Mouse (Mus musculus) adrenal gland, postnatal 4 days (tissue): ENCODE data around the gene Hspb11. TPM values are rescaled to one million over a fixed set of nuclear protein-coding genes. Genes with fewer than 3 reads are reported as not detected.

Source experiments
- DNase-seq, 2 experiments: peaks; one replicate each; pipeline ENCODE4 v3.0.0; 2021 to 2022; ENCODE audit warnings: low spot score in 2 of 2, mixed read lengths in 2 of 2
- total RNA-seq, 2 experiments: library from RNA; stranded (reverse); gene quantifications; 2 replicates each; pipeline ENCODE4 v1.2.3; 2021

Gene Hspb11
- total RNA-seq, 2 experiments from 2014 or later, result 22.9 to 26.3 TPM

DNA sequence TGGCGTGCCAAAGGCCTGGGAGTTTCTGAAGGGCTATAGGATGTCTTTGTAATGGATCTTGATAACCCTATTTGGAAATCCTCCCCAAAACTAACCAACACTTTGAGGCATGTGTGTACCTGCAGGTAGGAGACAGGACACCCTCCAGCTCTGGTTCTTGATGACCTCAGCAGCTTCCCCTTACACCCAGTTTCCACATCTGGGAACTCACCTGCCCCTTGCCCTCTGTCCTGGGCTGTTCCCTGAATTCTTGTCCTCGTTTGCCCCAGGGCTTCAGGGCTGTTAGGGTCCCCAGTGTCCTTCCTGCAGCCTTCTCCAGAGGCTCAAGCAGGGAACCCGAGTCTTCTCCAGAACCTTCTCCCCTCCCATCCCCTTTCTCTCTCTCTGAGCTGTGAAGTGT is 50.1 kb downstream of the Hspb11 start:
- DNase-seq, result no peak

DNA sequence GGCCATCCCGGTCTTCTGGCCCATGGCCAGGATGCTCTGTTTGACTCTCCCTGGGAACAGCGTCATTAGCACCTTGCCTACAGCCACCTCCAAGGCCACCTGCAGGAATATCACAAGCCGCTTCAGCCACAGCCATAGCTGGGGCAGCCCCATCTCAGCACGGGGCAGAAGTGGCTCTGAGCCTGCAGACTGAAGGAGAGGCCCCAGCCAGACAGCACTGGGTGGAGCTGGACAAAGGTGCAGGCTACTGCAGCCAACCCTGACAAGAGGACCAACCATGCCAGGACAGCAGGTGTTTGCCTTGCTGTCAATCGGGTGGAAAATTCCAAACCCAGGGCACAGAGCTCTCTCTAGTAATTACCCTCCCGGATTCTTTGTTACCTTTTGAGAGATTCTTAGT is 53.6 kb downstream of the Hspb11 start, which contains the start of gene Dio1:
Dio1 (minus strand) TSS at position 204 of the 400 bp plus-strand sequence.
- DNase-seq, result no peak

DNA sequence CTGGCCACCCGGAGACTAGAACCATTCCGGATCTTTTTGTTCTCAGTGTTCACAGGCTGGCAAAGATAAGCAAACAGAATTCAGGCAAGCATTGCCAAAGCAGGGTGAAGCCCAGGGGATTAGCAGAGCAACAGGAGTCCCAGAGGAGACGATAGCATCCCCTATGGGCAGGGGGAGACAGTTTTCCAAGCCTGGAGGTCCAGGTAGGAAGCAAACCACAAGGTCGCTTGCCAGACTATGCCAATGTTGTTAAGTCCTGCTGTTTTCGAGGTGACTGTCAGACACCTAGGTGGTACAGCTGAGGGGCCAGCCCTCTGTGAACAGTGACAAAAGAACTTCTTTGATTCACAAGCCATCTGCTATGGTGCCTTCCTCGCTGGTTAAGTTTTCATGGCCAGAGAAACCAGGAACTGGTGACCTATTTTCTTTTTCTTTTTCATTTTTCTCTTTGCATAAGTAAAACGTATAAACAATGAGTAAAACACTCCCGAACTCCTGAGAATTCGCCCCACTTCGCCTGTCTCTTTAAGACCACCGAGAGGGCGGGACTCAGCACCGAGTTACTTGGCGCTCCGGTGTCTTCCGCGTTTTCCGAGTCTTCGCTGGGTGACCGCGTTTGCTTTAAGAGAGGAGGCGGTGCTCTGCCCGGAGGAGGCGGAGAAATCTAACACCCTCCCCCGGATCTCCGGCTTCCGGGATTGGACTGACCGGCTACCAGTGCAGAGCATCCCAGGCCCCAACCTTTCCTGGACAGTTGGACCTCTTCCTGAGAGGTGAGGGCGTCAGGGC is 60.5 kb downstream of the Hspb11 start, which contains the start of gene Yipf1:
Yipf1 (plus strand) TSS at position 674 of the 789 bp plus-strand sequence.
- DNase-seq, result peak; percentile 72 to 85

DNA sequence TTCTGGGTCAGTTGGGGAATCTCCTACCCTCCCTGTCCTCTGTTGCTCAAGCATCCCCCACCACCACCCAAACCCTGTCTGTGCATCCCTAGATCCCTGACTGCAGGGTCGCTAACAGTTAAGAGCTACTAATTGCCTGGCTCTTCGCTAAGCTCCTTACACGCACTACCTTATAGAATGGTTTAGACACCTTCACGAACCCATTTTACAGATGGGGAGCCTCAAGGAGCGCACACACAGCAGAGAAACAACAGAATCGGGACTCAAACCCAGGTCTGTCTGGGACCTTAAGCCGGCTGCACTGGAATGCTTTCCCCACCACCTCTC is 61.0 kb downstream of the Hspb11 start:
- DNase-seq, result no peak

DNA sequence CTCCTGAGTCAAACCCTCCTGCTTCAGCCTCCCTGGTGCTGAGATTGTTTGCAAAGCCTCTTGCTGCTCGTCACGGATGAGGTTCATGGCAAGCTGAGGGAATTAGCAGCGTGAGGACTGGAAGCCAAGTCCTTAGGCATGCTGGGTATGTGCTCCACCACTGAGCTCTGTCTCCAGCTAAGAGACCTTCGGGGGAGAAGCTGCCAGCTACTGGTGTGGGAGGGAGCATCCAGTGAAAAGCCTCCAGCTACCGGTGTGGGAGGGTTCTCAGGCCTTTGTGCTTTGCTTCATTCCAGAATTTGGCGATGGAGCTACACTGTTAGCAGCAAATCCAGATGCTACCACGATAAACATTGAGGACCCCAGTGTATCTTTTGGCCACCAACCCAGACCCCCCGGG is 65.3 kb downstream of the Hspb11 start:
- DNase-seq, result no peak

DNA sequence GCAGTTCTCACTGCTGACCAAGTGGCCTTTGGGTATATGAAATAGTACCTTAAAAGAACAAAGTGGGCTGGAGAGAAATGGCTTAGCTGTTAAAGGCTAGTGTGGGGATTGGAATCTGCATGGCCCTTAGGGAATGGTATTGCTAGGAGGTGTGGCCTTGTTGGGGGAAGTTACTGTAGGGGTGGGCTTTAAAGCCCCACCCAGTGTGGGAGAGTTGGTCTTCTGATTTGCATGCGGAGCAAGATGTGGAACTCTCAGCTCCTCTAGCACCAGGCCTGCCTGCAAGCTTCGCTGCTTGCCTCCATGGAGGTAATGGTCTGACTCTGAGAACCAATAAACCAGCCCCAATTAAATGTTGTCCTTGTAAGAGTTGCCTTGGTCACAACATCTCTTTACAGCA is 67.6 kb downstream of the Hspb11 start:
- no peak for DNase-seq

DNA sequence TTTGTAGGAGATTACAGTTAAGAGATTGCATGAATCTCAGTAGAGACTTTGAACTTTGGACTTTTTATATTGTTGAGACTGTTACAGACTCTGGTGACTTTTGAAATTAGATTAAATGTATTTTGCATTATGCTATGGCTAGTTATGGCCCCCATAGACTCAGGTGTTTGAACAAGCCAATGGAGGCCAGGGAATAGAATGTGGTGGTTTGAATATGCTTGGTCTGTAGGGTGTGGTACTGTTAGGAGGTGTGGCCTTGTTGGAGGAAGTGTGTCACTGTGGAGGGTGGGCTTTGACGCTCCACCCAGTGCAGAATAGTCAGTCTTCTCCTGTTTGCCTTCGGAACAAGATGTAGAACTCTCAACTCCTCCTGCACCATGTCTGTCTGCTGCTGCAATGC is 69.7 kb downstream of the Hspb11 start:
- DNase-seq, result no peak

DNA sequence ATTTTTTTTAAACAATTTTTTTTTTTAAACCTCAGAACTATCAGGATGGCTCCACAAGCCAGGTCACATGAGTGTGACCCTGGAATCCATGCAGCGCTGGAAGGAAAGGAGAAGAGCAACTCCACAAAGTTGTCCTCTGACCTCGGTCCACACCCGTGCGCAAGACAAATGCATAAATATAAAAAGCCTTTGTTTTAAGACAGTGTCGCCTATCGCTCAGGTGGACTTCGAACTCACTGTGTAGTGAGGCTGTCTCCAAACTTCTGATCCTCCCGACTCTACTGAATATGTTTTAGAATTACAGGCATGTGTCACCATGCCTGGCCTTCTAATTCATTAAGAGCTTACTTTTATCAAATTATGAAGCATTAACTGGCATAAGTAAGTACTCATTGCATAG is 75.1 kb downstream of the Hspb11 start:
- no peak for DNase-seq

Other genes with a start within 250 kb of the Hspb11 start
- gene Mrpl37, start 186.7 kb upstream of the Hspb11 start, total RNA-seq, result 100 to 1,000 TPM; 104 to 108 TPM
- gene Cyb5rl, start 186.6 kb upstream of the Hspb11 start, total RNA-seq, result 10 to 100 TPM; 20.1 to 21.1 TPM
- under 1 TPM in 1 of 2 experiments, not detected in 1; 0.14 TPM for gene Cdcp2, start 156.7 kb upstream of the Hspb11 start, total RNA-seq
- 100 to 1,000 TPM; 332 to 354 TPM for gene Tmem59, start 75.2 kb upstream of the Hspb11 start, total RNA-seq
- 10 to 100 TPM; 28.4 to 34.3 TPM for gene Tceanc2, start 74.5 kb upstream of the Hspb11 start, total RNA-seq
- gene Ldlrad1, start 44.4 kb upstream of the Hspb11 start, total RNA-seq, result not detected
- 10 to 100 TPM; 40.1 to 45.2 TPM for gene Lrrc42, start 61 bp upstream of the Hspb11 start, total RNA-seq
- 1 to 10 TPM; 1.3 to 2.6 TPM for gene Dio1, start 53.6 kb downstream of the Hspb11 start, total RNA-seq
- gene Yipf1, start 60.8 kb downstream of the Hspb11 start, total RNA-seq, result 10 to 100 TPM; 71.9 to 83.1 TPM
- 10 to 100 TPM; 17.8 to 20.6 TPM for gene Ndc1, start 114.2 kb downstream of the Hspb11 start, total RNA-seq
- gene Glis1, start 181.0 kb downstream of the Hspb11 start, total RNA-seq, result 1 to 10 TPM; 1.7 to 3.5 TPM